Mouse (Mus musculus) hindbrain, embryonic 14.5 days (tissue): Measurements from ENCODE around the gene Terb2. TPM values are rescaled to one million over a fixed set of nuclear protein-coding genes. Genes with fewer than 3 reads are reported as not detected.

Source experiments
- ATAC-seq: fragments of 200-750 bp; cut with Nextera tagmentation; 2 replicates; pipeline ENCODE4 v1.8.0; 2017; ENCODE audit warnings: moderate number of reproducible peaks, mild to moderate bottlenecking, moderate TSS enrichment, moderate library complexity; ENCODE audit not compliant: low FRiP score
- DNase-seq: peaks from one replicate; pipeline ENCODE4 v3.0.0-alpha.2; 2015; ENCODE audit warnings: low spot score
- H3K27ac ChIP-seq: fragments of 300-500 bp; sonication (generic); 2 replicates; pipeline ENCODE4 v1.5.1; 2014; ENCODE audit warnings: mild to moderate bottlenecking, moderate library complexity
- H3K27me3 ChIP-seq: fragments of 300-500 bp; sonication (generic); 2 replicates; pipeline ENCODE4 v1.6.1; 2014; ENCODE audit warnings: mild to moderate bottlenecking, low read length, mixed read lengths; ENCODE audit not compliant: control insufficient read depth, insufficient read depth
- H3K36me3 ChIP-seq: fragments of 300-500 bp; sonication (generic); replicated peaks from 2 replicates; pipeline ENCODE4 v1.6.1; 2014; ENCODE audit not compliant: control insufficient read depth, insufficient read depth
- H3K4me1 ChIP-seq: fragments of 300-500 bp; sonication (generic); replicated peaks from 2 replicates; pipeline ENCODE4 v1.6.1; 2014; ENCODE audit warnings: antibody characterized with exemption, low read length, mixed read lengths; ENCODE audit not compliant: control insufficient read depth, insufficient read depth
- H3K4me2 ChIP-seq: fragments of 300-500 bp; sonication (generic); replicated peaks from 2 replicates; pipeline ENCODE4 v1.6.1; 2014; ENCODE audit warnings: mild to moderate bottlenecking, moderate library complexity
- H3K4me3 ChIP-seq: fragments of 300-500 bp; sonication (generic); replicated peaks from 2 replicates; pipeline ENCODE4 v1.5.1; 2014; ENCODE audit warnings: mild to moderate bottlenecking, low read length
- H3K9ac ChIP-seq: fragments of 300-500 bp; sonication (generic); 2 replicates; pipeline ENCODE4 v1.6.1; 2014
- H3K9me3 ChIP-seq: fragments of 300-500 bp; sonication (generic); 2 replicates; pipeline ENCODE4 v1.6.1; 2016; ENCODE audit warnings: low read length; ENCODE audit not compliant: control insufficient read depth
- WGBS: fragments of 180-500 bp; shearing (Covaris S2); extraction: QIAGEN DNeasy Blood & Tissue Kit; methylation state at CpG from one replicate; pipeline ENCODE4 v1.1.7; 2014; 5-methylcytosine and 5-hydroxymethylcytosine counted together
- polyA plus RNA-seq: library from polyadenylated mRNA; unstranded; fragments of >200 nt; fragmentation: Nextera tagmentation; extraction: Ambion mirVana; gene quantifications from 2 replicates; pipeline ENCODE4 v1.2.1, GENCODE M21; 2014

Terb2 gene
- polyA plus RNA-seq, 1 experiment from 2014 or later: not detected

GRCm38 (mm10) chr2:122148242-122148917, 37.7 kb upstream of the Terb2 start:
- ATAC-seq (no peak), DNase-seq (peak; percentile 36)
- Histone ChIP-seq H3K4me3 (peak overlapping the region; percentile 45), H3K9me3 (no peaks in the 10 kb centered on the region), H3K4me1 (no peaks in the 10 kb centered on the region), H3K27me3 (0 out of 2 replicates have a peak, but pooled peaks cover 3% of the 10 kb centered on the region), H3K27ac (no peak overlapping the region), H3K9ac (peak overlapping the region; percentile 62), H3K4me2 (peak overlapping the region; percentile 77), H3K36me3 (no peaks in the 10 kb centered on the region)
- WGBS: 35% methylated on average over 18 of the region's 18 CpGs

- no peak for DNase-seq
- Histone ChIP-seq H3K36me3 (no peaks in the 10 kb centered on the region), H3K9ac (no peak overlapping the region), H3K27ac (no peak overlapping the region), H3K4me2 (no peak overlapping the region), H3K4me1 (no peaks in the 10 kb centered on the region), H3K9me3 (no peaks in the 10 kb centered on the region), H3K27me3 (0 out of 2 replicates have a peak, but pooled peaks cover 3% of the 10 kb centered on the region), H3K4me3 (no peak overlapping the region)
- 99% methylated on average over 6 of the region's 6 CpGs for WGBS
- no peak for ATAC-seq
Observed at GRCm38 (mm10) chr2:122149316-122149715, 36.8 kb upstream of the Terb2 start.

- no peak overlapping the region for H3K9ac ChIP-seq
- DNase-seq: no peak
- no peak overlapping the region for H3K27ac ChIP-seq
- H3K9me3 ChIP-seq: no peaks in the 10 kb centered on the region
- no peak overlapping the region for H3K4me3 ChIP-seq
- 80% methylated on average over 3 of the region's 3 CpGs for WGBS
- H3K27me3 ChIP-seq: 0 out of 2 replicates have a peak, but pooled peaks cover 3% of the 10 kb centered on the region
- no peaks in the 10 kb centered on the region for H3K36me3 ChIP-seq
- ATAC-seq: no peak
- H3K4me1 ChIP-seq: no peaks in the 10 kb centered on the region
- no peak overlapping the region for H3K4me2 ChIP-seq
Observed at GRCm38 (mm10) chr2:122149716-122150115, 36.4 kb upstream of the Terb2 start.

- Histone ChIP-seq H3K9me3 (no peaks in the 10 kb centered on the region), H3K27me3 (0 out of 2 replicates have a peak, but pooled peaks cover 3% of the 10 kb centered on the region), H3K4me1 (no peaks in the 10 kb centered on the region), H3K4me3 (no peak overlapping the region), H3K27ac (no peak overlapping the region), H3K9ac (no peak overlapping the region), H3K36me3 (no peaks in the 10 kb centered on the region), H3K4me2 (no peak overlapping the region)
- ATAC-seq: no peak
- WGBS: 100% methylated on average over 1 of the region's 1 CpGs
- no peak for DNase-seq
Observed at GRCm38 (mm10) chr2:122151221-122151620, 34.9 kb upstream of the Terb2 start.

GRCm38 (mm10) chr2:122152850-122153249, 33.2 kb upstream of the Terb2 start:
- Histone ChIP-seq H3K36me3 (no peaks in the 10 kb centered on the region), H3K27me3 (0 out of 2 replicates have a peak, but pooled peaks cover 3% of the 10 kb centered on the region), H3K4me1 (no peaks in the 10 kb centered on the region), H3K4me2 (no peak overlapping the region), H3K27ac (no peak overlapping the region), H3K9ac (no peak overlapping the region), H3K9me3 (no peaks in the 10 kb centered on the region), H3K4me3 (no peak overlapping the region)
- WGBS: 78% methylated on average over 3 of the region's 3 CpGs
- ATAC-seq: no peak
- DNase-seq: no peak

- Histone ChIP-seq H3K4me2 (no peak overlapping the region), H3K4me3 (no peak overlapping the region), H3K27me3 (no peaks in the 10 kb centered on the region), H3K4me1 (no peaks in the 10 kb centered on the region), H3K36me3 (no peaks in the 10 kb centered on the region), H3K27ac (no peak overlapping the region), H3K9ac (no peak overlapping the region), H3K9me3 (no peaks in the 10 kb centered on the region)
- no peak for DNase-seq
- ATAC-seq: no peak
- WGBS: 85% methylated on average over 7 of the region's 7 CpGs
Observed at GRCm38 (mm10) chr2:122153681-122154365, 32.2 kb upstream of the Terb2 start.

GRCm38 (mm10) chr2:122154479-122154878, 31.6 kb upstream of the Terb2 start:
- 96% methylated on average over 2 of the region's 2 CpGs for WGBS
- Histone ChIP-seq H3K4me2 (no peak overlapping the region), H3K36me3 (no peaks in the 10 kb centered on the region), H3K27me3 (no peaks in the 10 kb centered on the region), H3K27ac (no peak overlapping the region), H3K4me3 (no peak overlapping the region), H3K9ac (no peak overlapping the region), H3K4me1 (no peaks in the 10 kb centered on the region), H3K9me3 (no peaks in the 10 kb centered on the region)
- no peak for DNase-seq
- no peak for ATAC-seq

GRCm38 (mm10) chr2:122155292-122155691, 30.8 kb upstream of the Terb2 start:
- Histone ChIP-seq H3K36me3 (no peaks in the 10 kb centered on the region), H3K4me3 (no peak overlapping the region), H3K9me3 (no peaks in the 10 kb centered on the region), H3K4me1 (no peaks in the 10 kb centered on the region), H3K4me2 (no peak overlapping the region), H3K9ac (no peak overlapping the region), H3K27ac (no peak overlapping the region), H3K27me3 (no peaks in the 10 kb centered on the region)
- ATAC-seq (no peak), DNase-seq (no peak)
- WGBS: 75% methylated on average over 2 of the region's 2 CpGs

- ATAC-seq: no peak
- 93% methylated on average over 4 of the region's 4 CpGs for WGBS
Observed at GRCm38 (mm10) chr2:122156051-122156700, 29.9 kb upstream of the Terb2 start.

More at GRCm38 (mm10) chr2:122156051-122156700, 29.9 kb upstream of the Terb2 start:
- no peaks in the 10 kb centered on the region for H3K9me3 ChIP-seq
- no peak overlapping the region for H3K4me3 ChIP-seq
- no peaks in the 10 kb centered on the region for H3K36me3 ChIP-seq
- no peak overlapping the region for H3K27ac ChIP-seq
- H3K9ac ChIP-seq: no peak overlapping the region
- no peaks in the 10 kb centered on the region for H3K27me3 ChIP-seq
- DNase-seq: no peak
- H3K4me1 ChIP-seq: no peaks in the 10 kb centered on the region
- H3K4me2 ChIP-seq: no peak overlapping the region
